Mouse (Mus musculus): ENCODE results near the gene Rapsn. TPM values are rescaled to one million over a fixed set of nuclear protein-coding genes. Genes with fewer than 3 reads are reported as not detected.
"Not testable (repeated sequence)": the region's sequence is repeated elsewhere in the genome, so short reads cannot be mapped to it uniquely, and the experiment has no call there.

Rapsn gene
- total and polyA plus RNA-seq, 2 experiments from 2014 or later = 32.6 to 62.0 TPM

GRCm38 (mm10) chr2:91018061-91018788 is 17.2 kb upstream of the Rapsn start:
- no peak overlapping the region for H3K9ac ChIP-seq (replicated peaks; ENCODE audit: low read depth, low read length)
- no peaks in the 10 kb centered on the region for H3K27me3 ChIP-seq (ENCODE audit: control insufficient read depth, insufficient read depth, low read length)
- H3K4me2 ChIP-seq (ENCODE audit: low read depth, low read length) = no peak overlapping the region
- H3K27ac ChIP-seq (ENCODE audit: low read depth) = 0 out of 2 replicates have a peak overlapping the region, but pooled peaks have one; percentile 2
- ATAC-seq (ENCODE audit: insufficient read depth, low read depth) (no peak), DNase-seq (ENCODE audit: low spot score) (no peak)
- TF ChIP-seq EP300 (IDR thresholded peaks at IDR 0.05; ENCODE audit: low read depth) (no peak), CTCF (IDR thresholded peaks at IDR 0.05; ENCODE audit: low read depth) (peak; percentile 34)
- H3K4me3 ChIP-seq (ENCODE audit: low read depth, low read length) = no peak overlapping the region
- H3K9me3 ChIP-seq (replicated peaks; ENCODE audit: control insufficient read depth, low read length) = no peaks in the 10 kb centered on the region
- peaks cover 53% of the 10 kb centered on the region for H3K36me3 ChIP-seq (replicated peaks; ENCODE audit: control insufficient read depth, insufficient read depth, low read length)
- no peaks in the 10 kb centered on the region for H3K4me1 ChIP-seq (ENCODE audit: control insufficient read depth, insufficient read depth)
- 71% methylated on average over 8 of the region's 8 CpGs for WGBS

DNA sequence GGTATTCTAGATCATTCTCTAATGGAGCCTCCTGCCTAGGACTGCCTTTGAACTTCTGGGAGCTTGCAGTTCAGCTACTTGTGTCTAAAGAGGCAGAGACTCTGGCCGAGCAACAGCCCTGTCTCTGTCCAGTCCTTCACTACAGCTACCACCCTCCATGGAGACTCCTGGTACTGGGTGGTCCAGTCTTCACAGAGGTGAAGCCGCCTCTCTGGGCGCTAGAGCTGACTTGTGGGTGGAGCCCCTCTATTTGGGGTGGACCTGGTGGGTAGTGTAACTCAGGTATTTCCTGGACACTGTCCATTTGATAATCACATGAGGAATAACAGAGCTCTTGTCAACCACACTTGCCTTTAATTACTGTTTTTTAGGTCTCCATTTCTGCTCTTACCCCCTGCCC is 15.5 kb upstream of the Rapsn start:
- H3K4me2 ChIP-seq (ENCODE audit: low read depth, low read length) = no peak overlapping the region
- H3K27ac ChIP-seq (ENCODE audit: low read depth) = no peak overlapping the region
- no peaks in the 10 kb centered on the region for H3K27me3 ChIP-seq (ENCODE audit: control insufficient read depth, insufficient read depth, low read length)
- H3K4me1 ChIP-seq (ENCODE audit: control insufficient read depth, insufficient read depth) = no peaks in the 10 kb centered on the region
- H3K9me3 ChIP-seq (replicated peaks; ENCODE audit: control insufficient read depth, low read length) = no peaks in the 10 kb centered on the region
- 91% methylated on average over 3 of the region's 3 CpGs for WGBS
- no peak for DNase-seq (ENCODE audit: low spot score)
- TF ChIP-seq EP300 (IDR thresholded peaks at IDR 0.05; ENCODE audit: low read depth) (no peak), CTCF (IDR thresholded peaks at IDR 0.05; ENCODE audit: low read depth) (no peak)
- no peak for ATAC-seq (ENCODE audit: insufficient read depth, low read depth)
- H3K9ac ChIP-seq (replicated peaks; ENCODE audit: low read depth, low read length) = no peak overlapping the region
- H3K36me3 ChIP-seq (replicated peaks; ENCODE audit: control insufficient read depth, insufficient read depth, low read length) = peaks cover 36% of the 10 kb centered on the region
- no peak overlapping the region for H3K4me3 ChIP-seq (ENCODE audit: low read depth, low read length)

DNA sequence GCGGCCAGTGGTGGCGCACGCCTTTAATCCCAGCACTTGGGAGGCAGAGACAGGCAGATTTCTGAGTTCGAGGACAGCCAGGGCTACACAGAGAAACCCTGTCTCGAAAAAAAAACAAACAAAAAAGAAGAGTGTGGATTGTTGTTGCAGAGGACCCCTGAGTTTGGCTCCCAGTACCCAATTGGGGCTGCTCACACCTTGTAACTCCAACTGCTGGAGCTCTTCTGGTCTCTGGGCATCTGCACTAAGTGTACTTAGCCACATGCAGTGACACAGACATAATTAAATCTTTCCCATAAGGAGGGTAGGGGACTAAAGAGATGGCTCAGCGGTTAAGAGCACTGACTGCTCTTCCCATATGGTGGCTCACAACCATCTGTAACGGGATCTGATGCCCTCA is 13.2 kb upstream of the Rapsn start:
- not testable (repeated sequence) for H3K4me3 ChIP-seq (ENCODE audit: low read depth, low read length)
- WGBS = 97% methylated on average over 7 of the region's 7 CpGs

DNA sequence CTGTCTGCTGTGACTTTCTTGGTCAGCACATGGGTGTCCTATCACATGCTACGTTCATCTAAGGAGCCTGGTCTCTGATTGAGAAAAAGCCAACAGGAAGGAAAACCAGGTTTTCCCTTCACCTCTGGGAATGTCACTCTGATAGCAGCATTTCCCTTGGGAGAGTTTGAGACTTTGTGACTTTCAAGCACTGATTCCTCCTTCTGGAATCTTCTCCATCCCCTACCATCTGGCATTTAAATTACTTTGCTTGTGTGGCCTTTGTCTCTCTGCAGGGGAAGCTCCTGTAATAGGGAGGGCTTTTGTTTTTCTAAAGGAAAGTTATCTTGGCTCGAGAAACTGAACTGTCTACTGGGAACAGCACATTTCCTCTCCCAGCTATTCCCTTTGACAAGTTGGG is 12.3 kb upstream of the Rapsn start:
- Histone ChIP-seq H3K4me1 (ENCODE audit: control insufficient read depth, insufficient read depth) (no peaks in the 10 kb centered on the region), H3K36me3 (replicated peaks; ENCODE audit: control insufficient read depth, insufficient read depth, low read length) (peaks cover 12% of the 10 kb centered on the region), H3K9me3 (replicated peaks; ENCODE audit: control insufficient read depth, low read length) (no peaks in the 10 kb centered on the region), H3K27me3 (ENCODE audit: control insufficient read depth, insufficient read depth, low read length) (no peaks in the 10 kb centered on the region), H3K27ac (ENCODE audit: low read depth) (peak overlapping the region; percentile 46), H3K4me2 (ENCODE audit: low read depth, low read length) (no peak overlapping the region), H3K9ac (replicated peaks; ENCODE audit: low read depth, low read length) (no peak overlapping the region), H3K4me3 (ENCODE audit: low read depth, low read length) (no peak overlapping the region)
- ATAC-seq (ENCODE audit: insufficient read depth, low read depth) = peak; percentile 66
- WGBS = 42% methylated on average over 2 of the region's 2 CpGs
- DNase-seq (ENCODE audit: low spot score) = peak; percentile 34
- TF ChIP-seq EP300 (IDR thresholded peaks at IDR 0.05; ENCODE audit: low read depth) (no peak), CTCF (IDR thresholded peaks at IDR 0.05; ENCODE audit: low read depth) (no peak)

More for the DNA sequence above, 13.2 kb upstream of the Rapsn start:
- H3K4me2 ChIP-seq (ENCODE audit: low read depth, low read length); H3K27me3 ChIP-seq (ENCODE audit: control insufficient read depth, insufficient read depth, low read length); DNase-seq (ENCODE audit: low spot score); ATAC-seq (ENCODE audit: insufficient read depth, low read depth); H3K27ac ChIP-seq (ENCODE audit: low read depth); H3K9me3 ChIP-seq (replicated peaks; ENCODE audit: control insufficient read depth, low read length); H3K9ac ChIP-seq (replicated peaks; ENCODE audit: low read depth, low read length); H3K4me1 ChIP-seq (ENCODE audit: control insufficient read depth, insufficient read depth): not testable (repeated sequence)
- H3K36me3 ChIP-seq (replicated peaks; ENCODE audit: control insufficient read depth, insufficient read depth, low read length) = peaks cover 15% of the 10 kb centered on the region

DNA sequence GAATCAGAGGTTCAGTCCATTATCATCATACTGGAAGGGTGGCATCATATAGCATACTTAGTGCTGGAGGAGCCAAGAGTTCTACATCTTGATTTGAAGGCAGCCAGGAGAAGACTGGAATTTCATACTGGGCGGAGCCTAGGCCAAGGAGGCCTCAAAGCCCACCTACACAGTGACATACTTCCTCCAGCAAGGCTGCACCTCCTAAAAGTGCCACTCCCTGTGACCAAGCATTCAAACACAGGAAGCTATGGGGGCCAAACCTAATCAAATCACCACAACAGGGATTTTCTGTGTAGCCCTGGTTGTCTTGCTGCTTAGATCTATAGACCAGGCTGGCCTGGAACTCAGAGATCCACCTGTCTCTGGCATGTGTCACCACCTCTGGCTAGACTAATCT is 11.5 kb upstream of the Rapsn start:
- Histone ChIP-seq H3K9me3 (replicated peaks; ENCODE audit: control insufficient read depth, low read length) (no peaks in the 10 kb centered on the region), H3K36me3 (replicated peaks; ENCODE audit: control insufficient read depth, insufficient read depth, low read length) (peaks cover 12% of the 10 kb centered on the region), H3K27me3 (ENCODE audit: control insufficient read depth, insufficient read depth, low read length) (no peaks in the 10 kb centered on the region), H3K4me2 (ENCODE audit: low read depth, low read length) (no peak overlapping the region), H3K27ac (ENCODE audit: low read depth) (peak overlapping the region; percentile 46), H3K4me3 (ENCODE audit: low read depth, low read length) (no peak overlapping the region), H3K4me1 (ENCODE audit: control insufficient read depth, insufficient read depth) (no peaks in the 10 kb centered on the region), H3K9ac (replicated peaks; ENCODE audit: low read depth, low read length) (no peak overlapping the region)
- no peak for DNase-seq (ENCODE audit: low spot score)
- WGBS = 93% methylated on average over 1 of the region's 1 CpGs
- TF ChIP-seq CTCF (IDR thresholded peaks at IDR 0.05; ENCODE audit: low read depth) (no peak), EP300 (IDR thresholded peaks at IDR 0.05; ENCODE audit: low read depth) (no peak)
- no peak for ATAC-seq (ENCODE audit: insufficient read depth, low read depth)

GRCm38 (mm10) chr2:91025081-91025516 is 10.3 kb upstream of the Rapsn start:
- Histone ChIP-seq H3K4me1 (ENCODE audit: control insufficient read depth, insufficient read depth) (no peaks in the 10 kb centered on the region), H3K4me2 (ENCODE audit: low read depth, low read length) (no peak overlapping the region), H3K9ac (replicated peaks; ENCODE audit: low read depth, low read length) (no peak overlapping the region), H3K27ac (ENCODE audit: low read depth) (no peak overlapping the region), H3K9me3 (replicated peaks; ENCODE audit: control insufficient read depth, low read length) (no peaks in the 10 kb centered on the region), H3K36me3 (replicated peaks; ENCODE audit: control insufficient read depth, insufficient read depth, low read length) (peaks cover 8% of the 10 kb centered on the region), H3K27me3 (ENCODE audit: control insufficient read depth, insufficient read depth, low read length) (no peaks in the 10 kb centered on the region), H3K4me3 (ENCODE audit: low read depth, low read length) (no peak overlapping the region)
- no peak for ATAC-seq (ENCODE audit: insufficient read depth, low read depth)
- no peak for TF ChIP-seq CTCF (IDR thresholded peaks at IDR 0.05; ENCODE audit: low read depth)
- TF ChIP-seq EP300 (IDR thresholded peaks at IDR 0.05; ENCODE audit: low read depth) = no peak
- 92% methylated on average over 1 of the region's 1 CpGs for WGBS
- DNase-seq (ENCODE audit: low spot score) = no peak

All from heart, postnatal 0 days (tissue).